ENCODE assay signal across 11 mouse cellular contexts in genomic region chr17:45754186-45754862, GRCm38 (mm10). TPM values are rescaled to one million over a fixed set of nuclear protein-coding genes. Genes with fewer than 3 reads are reported as not detected.
DNase-seq lines count a peak whose midpoint lies in the region; ATAC-seq and TF ChIP-seq lines count a peak whose summit lies in the region.
"Had no signal": no experiment of that assay in that cellular context is flagged by ENCODE, and none has a peak within 500 bp of the region (broad histone marks: within the 10 kb centered on the region; RNA-seq: fewer than 3 reads in every experiment).

No protein-coding gene starts in this region.

- no peak for TF ChIP-seq CTCF in forebrain, postnatal 0 days (IDR thresholded peaks at IDR 0.05; ENCODE audit: low read depth)

- H3K27ac ChIP-seq in forebrain, postnatal 0 days (ENCODE audit: low read depth, low read length) = peak overlapping the region; percentile 48; the same call in 1 of the 2 replicates

- WGBS in forebrain, postnatal 0 days = 45% methylated on average over 13 of the region's 13 CpGs

- intact Hi-C loops in left cerebral cortex, postnatal 10 days (cut with DNase I) = no loop called here

- peaks cover 4% of the 10 kb centered on the region; the same call in 1 of the 2 replicates for H3K4me1 ChIP-seq in forebrain, postnatal 0 days (ENCODE audit: insufficient read depth)

- no peaks in the 10 kb centered on the region for H3K27me3 ChIP-seq in forebrain, postnatal 0 days (ENCODE audit: insufficient read depth, low read length)

- DNase-seq in layer of hippocampus, adult 11-12 months (ENCODE audit: low spot score) = peak; percentile 81
- no peak for DNase-seq in layer of hippocampus, adult 9-10 months (ENCODE audit: low spot score)
- DNase-seq in forebrain, postnatal 0 days = peak; percentile 91
- DNase-seq in left cerebral cortex, postnatal 10 days (ENCODE audit: extremely low spot score in 1 of 2, low spot score in 2 of 2) = peak; percentile 87 to 89
- peak; percentile 66 for DNase-seq in right cerebral cortex, postnatal 25 days
- no peak for DNase-seq in adrenal gland, postnatal 25 days
- DNase-seq in urinary bladder, postnatal 25 days (ENCODE audit: low spot score) = no peak
- DNase-seq in thymus, postnatal 0 days (ENCODE audit: low spot score) = no peak
- DNase-seq: adrenal gland, postnatal 10 days; heart, postnatal 36 days; thymus, adult 18-20 months had no signal

- ATAC-seq in forebrain, postnatal 0 days = peak; percentile 93

- no peaks in the 10 kb centered on the region for H3K36me3 ChIP-seq in forebrain, postnatal 0 days (ENCODE audit: insufficient read depth)

- H3K4me2 ChIP-seq in forebrain, postnatal 0 days (ENCODE audit: low read depth) = peak overlapping the region; percentile 33

- no peak overlapping the region for H3K9ac ChIP-seq in forebrain, postnatal 0 days

- H3K4me3 ChIP-seq in forebrain, postnatal 0 days (ENCODE audit: low read depth, low read length) = no peak overlapping the region

- H3K9me3 ChIP-seq in forebrain, postnatal 0 days (ENCODE audit: low read length) = no peaks in the 10 kb centered on the region

RNA-seq across cellular contexts. Expression of gene 1600014C23Rik, which starts 20.7 kb away (rescaled TPM):
- total RNA-seq in forebrain, postnatal 0 days (2014; rRNA removed) = not detected in 2 replicates
- polyA plus RNA-seq in forebrain, postnatal 0 days (2015; fragmentation: Nextera tagmentation; extraction: Ambion mirVana) = not detected in 2 replicates
- total RNA-seq in left cerebral cortex, postnatal 10 days (2021) = not detected
- not detected in 2 replicates for total RNA-seq in adrenal gland, postnatal 25 days (2021)
- not detected in 2 replicates for polyA plus RNA-seq in thymus, postnatal 0 days (2015; fragmentation: Nextera tagmentation; extraction: Ambion mirVana)
- total RNA-seq: adrenal gland, postnatal 10 days; heart, postnatal 36 days had no signal

Comparison
In these comparisons a context has a peak if more than half of its experiments do, and no peak if none do; other contexts are left out.
1. DNase-seq: peak in layer of hippocampus, adult 11-12 months (single experiment), forebrain, postnatal 0 days (single experiment), left cerebral cortex, postnatal 10 days (2 of 2) and right cerebral cortex, postnatal 25 days (single experiment); none in layer of hippocampus, adult 9-10 months (single experiment), adrenal gland, postnatal 25 days (single experiment), urinary bladder, postnatal 25 days (single experiment) and thymus, postnatal 0 days (single experiment).